Mouse (Mus musculus) kidney, adult 8-10 months (tissue): ENCODE measurements around the gene Scn4b.

ENCODE experiments used
- DNase-seq, 2 experiments: peaks; one replicate each; pipeline ENCODE4 v3.0.0; 2022

The Scn4b gene

DNA sequence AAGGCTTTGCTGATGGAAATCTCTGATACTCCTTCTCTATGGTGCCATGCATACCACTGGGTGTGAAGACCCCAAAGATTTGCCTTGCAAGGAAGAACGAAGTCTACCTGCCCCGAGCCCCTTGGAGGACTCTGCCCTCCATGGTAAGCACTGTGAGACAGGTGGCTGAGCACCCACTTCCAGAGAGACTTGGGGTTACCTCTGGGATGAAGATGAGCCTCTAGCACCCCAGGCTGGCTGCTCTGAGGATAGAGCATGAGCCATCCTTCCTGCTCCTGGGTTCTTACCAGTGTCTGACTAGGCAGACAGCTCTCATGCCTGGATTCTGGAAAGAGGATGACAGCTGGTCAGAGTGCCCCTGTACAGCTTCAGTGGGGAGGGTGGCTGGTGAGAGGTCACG, 8.1 kb upstream of the Scn4b start:
- DNase-seq: no peak

DNA sequence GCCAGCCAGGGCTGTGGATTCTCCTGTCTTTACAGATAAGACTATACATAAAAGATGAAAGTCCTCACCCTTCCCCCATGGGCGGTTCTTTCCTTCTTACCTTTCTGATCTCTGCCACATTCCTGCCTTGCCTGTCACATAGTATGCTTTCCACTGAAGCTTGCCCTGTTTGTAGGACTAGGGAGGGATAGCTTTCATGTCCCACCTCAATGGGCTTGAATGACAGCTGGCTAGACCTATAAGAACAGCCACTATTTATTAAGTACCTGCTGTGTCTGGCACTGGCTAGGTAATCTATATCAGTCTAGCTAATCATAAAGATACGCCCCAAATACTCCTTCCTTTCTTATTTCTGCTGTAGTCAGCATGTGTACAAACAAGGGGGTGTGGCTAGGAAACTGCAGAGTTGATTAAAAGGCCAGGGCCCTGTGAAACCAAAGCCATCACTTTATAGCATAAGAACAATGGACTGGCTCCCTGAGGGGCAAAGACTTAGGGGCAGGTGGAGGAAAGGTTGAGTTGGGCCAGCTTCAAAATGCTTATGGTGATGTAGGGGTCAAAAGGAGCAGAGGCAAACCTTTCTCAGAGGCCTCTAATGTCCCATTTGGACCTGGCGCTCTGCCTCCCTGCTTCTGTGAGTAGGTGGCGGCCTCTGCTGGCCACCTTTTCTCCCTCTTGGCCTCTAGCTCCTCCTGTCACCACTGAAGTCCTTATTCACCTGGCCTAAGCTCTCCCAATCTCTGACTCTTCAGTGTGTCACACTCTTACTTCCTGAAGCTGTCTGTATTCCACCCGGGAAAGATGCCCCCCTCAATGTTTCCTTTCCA, 4.5 kb upstream of the Scn4b start:
- DNase-seq: peak; percentile 51 to 78

DNA sequence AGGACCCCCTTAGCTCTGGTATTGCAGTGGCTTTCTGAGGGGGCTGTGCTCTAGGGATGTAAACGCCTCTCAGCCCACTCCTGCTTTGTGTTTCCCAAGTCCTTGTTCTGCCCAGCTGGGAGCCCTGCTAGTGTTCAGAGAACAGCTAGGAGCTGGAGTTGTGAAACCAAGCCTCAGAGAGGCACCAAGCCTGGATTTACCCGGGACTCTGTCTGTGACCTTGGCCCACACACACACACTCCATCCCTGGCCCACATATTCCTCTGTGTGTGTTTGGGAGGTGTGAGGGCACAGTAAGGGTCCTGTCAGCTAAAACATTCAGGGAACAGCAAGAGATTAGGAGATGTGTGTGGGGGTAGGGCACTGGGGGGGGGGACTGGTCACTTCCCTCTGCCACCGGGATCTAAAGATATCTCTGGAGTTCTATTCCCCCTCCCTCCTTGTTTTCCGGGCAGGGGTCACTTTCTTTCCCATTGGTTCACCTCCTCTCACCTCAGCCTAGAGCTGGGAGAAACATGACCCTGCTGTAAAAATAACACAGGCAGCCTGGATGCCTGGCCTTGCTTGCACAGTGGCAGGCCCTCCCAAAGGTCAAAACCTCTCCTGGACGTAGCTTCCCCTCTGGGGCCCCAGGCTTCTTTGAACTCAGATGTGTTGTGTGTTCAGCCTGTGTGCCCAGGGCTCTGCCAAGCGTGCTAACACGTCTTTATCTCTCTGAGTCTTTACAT, 1.6 kb upstream of the Scn4b start:
- no peak for DNase-seq

DNA sequence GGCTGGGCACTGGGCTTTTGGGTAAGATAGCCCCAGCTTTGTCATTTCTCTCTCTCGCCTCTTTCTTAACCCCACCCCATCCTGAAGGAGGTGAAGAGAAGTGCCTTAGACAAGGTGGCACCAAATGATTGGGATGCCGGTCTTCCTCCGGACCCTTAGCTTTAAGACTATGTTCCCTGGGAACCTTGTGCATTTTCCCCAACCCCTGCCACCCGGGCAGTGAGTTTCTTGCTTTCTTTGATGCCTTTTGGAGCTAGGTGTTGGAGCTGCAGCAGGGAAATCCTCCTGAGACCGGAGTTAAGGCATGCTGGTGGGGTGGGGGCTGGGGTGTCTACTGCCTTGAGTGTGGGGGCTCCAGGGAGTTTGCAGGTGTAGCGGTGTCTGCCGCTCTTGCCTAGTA, 887 bp downstream of the Scn4b start:
- no peak for DNase-seq

DNA sequence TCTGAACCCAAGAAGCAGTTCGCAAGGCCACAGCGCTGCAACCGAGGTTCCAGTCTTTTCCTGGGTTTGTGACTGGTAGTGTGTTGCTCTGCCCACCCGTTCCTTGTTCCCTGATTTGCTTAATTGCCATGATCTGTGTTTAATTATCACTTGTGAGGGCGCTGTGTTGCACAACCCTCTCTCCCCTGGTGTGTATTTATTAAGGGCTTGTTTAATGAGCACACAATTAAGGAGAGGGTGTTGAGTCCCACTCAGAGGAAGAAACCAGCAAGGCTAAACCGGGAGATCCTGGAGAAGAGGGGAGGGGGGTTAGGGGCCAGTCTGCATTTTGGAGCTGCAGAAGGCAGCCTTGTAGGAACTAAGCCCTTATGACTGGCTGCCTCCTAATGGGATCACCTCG, 2.8 kb downstream of the Scn4b start:
- DNase-seq: no peak

DNA sequence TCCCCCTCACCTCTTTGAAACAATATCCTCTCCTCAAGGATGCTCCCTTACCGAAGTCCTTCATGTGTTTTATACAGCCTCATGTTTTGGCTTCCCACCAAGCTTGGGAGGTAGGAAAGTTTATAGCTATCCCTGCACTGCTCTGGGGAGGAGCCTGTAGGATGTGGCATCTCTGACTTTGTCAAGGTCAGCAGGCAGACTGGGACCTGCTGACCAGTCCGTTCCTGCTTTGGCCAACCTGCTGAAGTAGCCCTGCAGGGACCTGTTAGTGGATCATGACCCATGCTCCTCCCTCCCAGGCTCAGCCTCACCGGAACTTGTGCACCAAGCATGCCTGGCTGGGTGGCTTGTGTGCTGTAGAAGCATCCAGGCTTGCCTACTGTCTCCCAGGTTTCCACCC, 4.5 kb downstream of the Scn4b start:
- peak; percentile 54 to 84 for DNase-seq

DNA sequence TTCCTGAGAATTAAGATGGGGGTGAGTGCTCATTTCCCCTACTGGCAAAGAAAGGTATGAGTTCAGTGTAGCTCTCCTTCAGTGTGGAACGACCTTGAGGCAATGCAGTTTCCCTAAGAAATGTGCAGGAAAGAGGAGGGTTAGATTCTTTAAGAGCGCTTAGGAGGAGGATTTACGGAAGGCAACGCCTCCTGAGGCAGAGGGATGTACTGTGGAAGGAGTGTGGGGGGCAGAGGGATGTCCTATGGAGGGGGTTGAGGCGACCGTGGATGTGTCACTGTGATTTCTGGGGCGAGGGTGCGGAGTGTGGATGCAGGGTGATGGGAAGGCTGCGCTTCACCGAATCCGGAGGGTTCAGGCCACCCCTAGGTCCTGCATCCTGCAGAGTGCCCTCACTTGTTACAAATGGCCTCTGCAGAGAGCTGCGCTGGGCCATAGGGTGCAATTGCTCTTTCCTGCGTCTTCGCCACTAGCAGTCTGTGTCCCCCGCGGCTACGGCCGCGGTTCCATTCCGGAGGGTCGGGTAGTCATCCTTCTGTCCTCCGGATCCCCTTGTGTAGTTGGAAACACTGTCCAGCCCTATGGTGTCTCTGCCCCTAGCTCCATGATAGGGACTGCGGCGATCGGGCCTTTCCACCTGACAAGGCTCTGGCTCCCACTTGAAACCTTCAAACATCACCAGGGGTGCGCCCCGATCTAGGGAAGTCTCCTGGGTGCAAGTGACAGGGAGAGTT, 7.5 kb downstream of the Scn4b start:
- DNase-seq: no peak

DNA sequence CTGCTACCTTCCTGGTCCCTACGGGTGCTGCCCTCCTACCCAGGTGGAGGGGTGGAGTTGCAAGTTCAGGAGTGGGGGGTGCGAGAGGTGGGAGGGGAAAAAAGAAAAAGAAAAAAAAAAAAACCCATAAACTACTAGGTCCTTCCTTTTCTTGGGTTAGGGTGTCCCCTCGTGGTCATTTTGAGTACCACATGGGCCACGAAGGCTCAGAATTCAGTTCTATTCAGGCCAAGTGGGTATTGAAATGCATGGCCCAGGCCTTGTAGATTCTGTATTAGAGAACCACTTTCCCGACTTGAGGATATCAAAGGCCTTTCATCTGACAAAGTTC, 8.0 kb downstream of the Scn4b start:
- DNase-seq: peak; percentile 55 to 79

DNA sequence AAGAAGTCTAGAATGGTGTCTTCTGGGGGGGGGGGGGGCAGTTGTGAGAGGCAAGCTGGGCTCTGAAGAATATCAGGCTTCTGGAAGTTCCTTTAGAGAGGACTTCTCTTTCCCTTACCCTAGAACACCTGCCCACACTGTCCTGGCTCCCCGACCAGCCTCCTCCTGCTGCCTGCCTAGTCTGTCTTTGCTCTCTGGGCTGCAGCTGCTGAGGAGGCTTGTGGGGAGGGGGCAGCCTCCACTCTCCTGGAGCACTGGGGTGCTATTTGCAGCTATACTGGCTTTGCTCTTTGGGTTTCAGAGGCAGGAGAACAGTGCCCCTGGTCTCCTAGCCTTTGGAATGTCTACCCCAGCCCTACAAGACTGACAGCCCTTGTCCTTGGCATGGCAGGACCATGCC, 12.7 kb downstream of the Scn4b start:
- no peak for DNase-seq

DNA sequence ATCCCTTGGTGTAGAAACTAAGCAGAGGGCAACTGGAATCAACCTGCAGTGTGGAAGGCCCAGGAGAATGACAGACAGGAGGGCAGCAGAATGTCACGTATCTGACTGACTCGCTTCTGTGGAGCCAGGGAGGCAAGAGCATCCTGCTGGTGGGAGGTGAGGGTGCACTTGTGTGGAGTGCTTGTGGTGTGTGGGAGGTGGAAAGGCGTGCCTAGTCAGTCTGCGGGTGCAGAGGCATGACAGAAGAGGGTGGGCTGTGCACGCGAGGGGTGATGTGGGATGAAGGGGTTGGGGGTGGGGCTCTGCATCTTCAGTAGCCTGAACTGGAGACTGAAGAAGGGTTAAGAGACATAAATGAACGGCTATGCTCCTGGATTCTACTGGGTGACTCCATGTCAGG, 15.2 kb downstream of the Scn4b start:
- DNase-seq: no peak

DNA sequence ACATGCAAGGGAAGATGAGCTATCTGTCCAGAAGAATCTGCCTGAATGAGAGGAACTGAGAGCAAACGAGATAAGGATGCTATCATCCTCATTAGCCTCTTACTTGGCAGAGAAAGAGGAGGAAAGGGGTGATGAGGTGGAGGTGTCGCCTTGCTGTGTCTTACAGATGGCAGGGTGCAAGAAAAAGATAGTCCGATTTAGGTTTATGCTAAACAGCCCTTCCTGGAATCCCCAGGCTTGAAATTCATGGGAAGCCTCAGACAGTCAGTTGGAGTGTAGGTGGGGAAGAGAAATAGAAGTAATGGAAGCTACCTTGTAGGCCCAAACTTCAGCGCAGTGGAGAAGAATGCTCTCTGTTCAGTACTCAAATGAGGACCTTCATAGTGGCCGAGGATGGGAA, 29.7 kb downstream of the Scn4b start:
- DNase-seq: no peak

DNA sequence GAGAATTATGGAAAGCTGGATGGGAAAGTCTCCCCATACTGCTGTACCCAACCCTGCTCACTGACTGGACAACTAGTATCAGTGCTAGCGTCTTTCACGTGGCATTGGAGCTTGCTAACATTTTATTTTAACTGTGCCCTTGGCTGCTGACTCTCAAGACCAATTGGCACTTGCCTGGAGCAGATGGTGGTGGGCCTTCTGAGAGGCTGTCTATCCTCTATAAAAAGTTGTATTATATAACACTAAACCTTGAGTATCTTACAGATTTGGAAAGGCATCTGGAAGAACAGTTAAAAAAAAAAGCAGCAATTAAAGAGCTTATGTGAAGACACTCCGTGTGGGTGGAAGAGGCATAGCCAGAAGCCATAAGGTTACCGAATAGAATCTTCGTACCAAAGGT, 32.0 kb downstream of the Scn4b start:
- no peak for DNase-seq

DNA sequence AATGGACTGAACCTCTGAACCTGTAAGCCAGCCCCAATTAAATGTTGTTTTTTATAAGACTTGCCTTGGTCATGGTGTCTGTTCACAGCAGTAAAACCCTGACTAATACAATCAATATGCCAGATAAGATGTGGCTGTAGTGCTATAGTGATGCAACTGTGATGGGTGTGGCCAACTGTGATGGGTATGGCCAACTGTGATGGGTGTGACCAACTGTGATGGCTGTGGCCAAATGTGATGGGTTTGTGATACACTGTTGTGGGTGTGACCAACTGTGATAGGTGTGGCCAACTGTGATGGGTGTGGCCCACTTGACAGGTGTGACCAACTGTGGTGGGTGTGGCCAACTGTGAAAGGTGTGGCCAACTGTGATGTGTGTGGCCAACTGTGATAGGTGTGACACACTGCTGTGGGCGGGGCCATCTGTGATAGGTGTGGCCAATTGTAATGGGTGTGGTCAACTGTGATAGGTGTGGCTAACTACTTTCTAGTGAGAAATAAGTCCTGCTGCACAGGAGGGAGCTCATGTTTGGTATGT, 32.9 kb downstream of the Scn4b start:
- no peak for DNase-seq

DNA sequence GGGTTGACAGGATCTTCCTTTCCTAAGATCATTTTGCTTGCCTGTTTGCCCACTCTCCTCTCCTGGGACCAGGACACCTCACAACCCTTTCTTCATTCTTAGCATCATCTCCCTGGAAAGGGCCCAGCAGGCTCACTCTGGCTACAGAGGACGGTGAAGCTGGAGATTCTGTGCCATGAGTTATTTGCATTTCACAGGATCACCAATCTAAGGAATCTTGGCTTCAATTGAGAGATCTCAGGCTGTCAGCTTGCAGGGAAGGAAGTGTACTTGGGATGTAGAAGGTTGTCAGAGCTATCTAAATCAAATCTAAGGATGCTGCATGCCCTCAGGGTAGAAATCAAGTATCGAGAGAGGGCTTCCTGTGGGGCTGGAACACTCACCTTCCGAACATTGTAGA, 35.3 kb downstream of the Scn4b start:
- no peak for DNase-seq

DNA sequence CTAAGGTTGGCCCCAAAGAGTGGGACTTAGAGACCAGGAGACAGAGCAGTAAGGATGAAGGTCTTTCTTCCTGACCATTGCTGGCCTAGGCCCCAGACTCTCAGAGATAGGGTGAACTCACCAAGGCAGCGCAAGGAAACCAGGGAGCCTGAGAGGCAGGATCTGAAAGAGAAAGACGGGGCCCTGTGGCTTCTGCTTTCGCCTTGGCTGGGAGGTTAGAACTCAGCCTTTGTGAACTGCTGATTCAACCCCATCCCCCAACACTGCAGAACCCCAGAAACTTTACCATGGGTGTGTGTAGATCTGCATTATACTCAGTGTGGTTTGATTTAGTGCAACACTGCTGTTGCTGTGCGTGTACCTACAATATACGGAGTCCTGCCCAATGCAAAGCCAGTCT, 41.1 kb downstream of the Scn4b start:
- no peak for DNase-seq

DNA sequence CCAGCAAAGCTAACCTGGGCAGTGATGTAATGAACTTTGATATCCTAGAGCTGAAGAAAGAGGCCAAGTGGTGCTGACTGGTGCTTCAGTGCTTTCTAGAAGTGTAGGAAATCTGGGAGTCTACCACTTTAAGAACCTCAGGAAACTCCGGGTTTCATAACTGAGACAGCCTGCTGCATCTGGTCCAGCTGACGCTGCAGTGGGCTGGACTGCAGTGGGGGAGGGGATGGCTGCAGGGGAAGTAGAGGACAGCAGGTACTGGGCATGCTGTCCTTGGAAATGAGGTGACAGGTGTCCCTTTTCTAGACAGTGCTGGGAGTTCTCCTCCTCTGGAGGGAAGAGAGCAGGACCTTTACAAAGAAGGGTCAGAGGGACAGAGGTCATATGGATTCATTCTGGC, 43.6 kb downstream of the Scn4b start, which contains the start of gene BC049352:
TSS of gene BC049352 (plus strand) at position 238 of the 400 bp plus-strand sequence.
- DNase-seq: peak; percentile 60 to 81

DNA sequence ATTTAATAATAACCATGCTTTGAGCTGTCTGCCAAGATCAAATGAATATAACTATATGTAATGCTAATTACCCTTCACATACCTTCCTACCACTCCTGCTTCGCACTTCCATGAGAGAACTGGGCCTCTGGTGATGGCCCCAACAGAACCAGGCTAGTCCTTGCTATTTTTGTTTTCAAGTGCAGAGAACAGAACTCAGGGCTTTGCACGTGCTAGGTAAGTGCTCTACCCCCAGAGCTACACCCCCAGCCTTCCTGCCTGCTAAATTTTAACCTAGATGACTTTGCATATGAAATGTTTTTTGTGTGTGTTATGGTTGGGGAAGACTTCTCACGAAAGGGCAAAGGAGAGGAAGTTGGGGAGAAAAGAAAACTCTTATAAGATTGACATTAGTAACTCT, 44.3 kb downstream of the Scn4b start:
- DNase-seq: peak in 1 of 2 experiments; percentile 44

DNA sequence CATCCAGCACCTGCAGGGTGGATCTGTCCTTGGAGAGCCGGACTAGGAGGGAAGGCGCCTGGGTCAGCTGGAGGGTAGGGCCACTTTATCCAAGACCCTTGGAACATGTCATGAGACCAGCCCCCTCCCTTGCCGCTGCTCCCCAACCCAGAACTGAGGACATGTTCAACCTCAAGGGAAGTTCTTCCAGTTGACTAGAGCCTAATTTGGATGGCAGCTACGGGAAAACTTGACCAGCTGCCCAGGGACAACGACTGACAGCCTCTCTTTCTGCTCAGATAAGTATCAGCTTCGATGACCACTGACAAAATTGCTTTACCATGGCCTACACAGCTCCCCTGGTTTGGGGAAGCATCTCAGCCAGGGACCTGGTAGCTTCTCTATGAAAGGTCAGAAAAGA, 45.1 kb downstream of the Scn4b start:
- no peak for DNase-seq

DNA sequence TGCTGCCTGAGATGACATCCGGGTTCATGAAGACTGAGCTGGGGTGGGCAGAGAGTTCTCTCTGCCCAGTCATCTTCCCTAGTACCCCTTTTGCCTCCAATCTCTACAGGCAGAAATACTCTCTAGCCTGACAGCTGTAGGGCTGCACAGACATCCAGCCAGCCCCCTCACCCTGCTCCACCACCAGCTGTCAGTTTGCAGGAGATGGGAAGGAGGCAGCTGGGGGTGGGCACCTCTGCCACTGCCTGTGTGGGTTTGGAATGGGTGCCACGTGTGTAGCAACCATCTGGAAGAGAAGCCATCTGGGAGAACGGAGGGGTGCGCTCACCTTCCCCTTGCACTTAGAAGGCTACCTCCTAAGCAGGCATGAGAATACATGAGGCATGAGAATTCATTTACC, 47.1 kb downstream of the Scn4b start:
- no peak for DNase-seq

DNA sequence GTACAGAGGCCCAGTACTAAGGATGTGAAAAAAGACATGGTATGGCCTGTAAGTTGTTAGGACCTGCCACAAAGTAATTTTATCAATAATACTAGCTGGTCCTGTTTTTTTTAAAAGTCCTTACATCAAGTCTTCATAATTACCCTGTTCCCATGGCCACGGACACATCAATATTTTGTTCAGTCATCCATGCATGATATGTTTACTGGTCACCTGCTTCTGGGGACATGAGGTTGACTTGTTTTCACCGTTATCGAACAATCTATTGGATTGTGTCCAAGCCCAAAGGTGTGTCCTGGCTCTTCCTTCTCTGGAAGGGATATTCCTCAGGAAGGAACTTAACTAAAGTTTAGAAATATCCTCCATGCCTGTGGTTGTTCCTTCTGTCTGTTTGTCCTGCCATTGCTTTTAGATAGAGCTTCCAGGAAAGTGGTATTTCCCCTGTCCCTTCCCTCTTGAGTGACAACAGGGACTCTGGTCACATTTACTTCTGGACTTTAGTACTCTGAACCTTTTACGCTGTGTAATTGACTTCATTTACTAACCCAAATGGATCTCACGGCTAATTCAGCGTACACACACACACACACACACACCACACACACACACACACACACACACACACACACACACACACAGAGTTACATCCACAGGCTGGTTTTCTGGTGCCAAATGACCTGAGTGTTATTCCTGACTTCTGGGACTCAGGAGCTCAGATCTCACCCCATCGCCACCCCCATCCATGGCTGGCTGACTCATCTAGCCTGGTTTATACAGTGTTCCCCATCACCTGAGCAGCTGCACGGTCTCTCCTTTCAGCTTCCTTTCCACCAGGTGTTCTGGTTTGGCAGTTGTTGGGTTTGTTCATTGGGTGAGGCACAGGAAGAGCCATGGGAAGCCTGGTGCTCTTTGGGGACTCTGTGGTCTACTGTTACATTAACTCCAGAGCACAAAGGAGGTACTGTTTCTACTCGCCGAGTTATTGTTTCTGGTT, 50.7 kb downstream of the Scn4b start:
- DNase-seq: no peak

DNA sequence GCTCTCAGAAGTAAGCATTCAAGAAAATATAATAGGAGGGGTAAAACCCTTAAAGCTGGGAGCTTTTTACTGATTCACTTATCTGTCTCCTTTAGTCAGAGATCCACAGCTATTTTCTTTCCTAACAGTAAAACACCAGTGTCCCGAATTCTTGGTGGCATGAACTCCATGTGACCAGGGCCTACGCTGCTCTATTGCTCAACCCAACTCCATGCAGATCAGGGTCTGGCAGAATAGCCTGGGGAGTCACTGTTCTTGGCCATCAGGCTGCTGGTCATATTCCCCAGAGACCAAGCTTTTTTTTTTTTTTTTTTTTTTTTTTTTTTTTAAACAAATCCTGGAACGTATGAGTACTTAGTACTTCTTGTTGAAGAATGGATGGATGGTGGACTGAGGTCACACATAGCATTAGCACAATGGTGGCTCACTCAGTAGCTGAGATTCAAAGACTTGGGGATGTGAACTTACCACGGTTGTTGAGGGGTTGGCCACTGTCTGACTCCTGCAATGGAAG, 51.5 kb downstream of the Scn4b start:
- no peak for DNase-seq

DNA sequence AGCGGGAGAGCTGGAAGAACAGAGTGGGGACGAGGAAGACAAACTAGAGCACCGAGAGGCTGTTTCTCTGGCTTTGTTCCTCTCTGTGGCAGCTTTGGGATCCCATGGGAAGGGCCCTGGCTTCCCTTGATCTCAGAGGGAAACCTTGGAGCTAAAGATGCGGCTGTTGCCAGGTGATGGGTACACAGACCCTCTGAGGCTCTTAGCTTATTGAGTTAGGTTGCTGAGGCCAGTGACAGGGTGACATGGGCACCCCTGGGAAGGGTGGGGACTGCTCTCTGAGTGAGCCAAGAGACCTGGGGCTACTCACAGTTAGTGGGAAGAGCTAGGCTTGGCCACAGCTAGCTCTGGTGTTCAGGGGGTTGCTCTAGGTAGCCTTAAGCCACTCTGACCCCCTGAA, 57.3 kb downstream of the Scn4b start:
- DNase-seq: no peak
